Mouse (Mus musculus): ENCODE results near the gene Morn5. TPM values are rescaled to one million over a fixed set of nuclear protein-coding genes. Genes with fewer than 3 reads are reported as not detected.

Morn5 gene
- total RNA-seq, 2 experiments from 2014 or later: 1.4 to 3.2 TPM

GRCm38 (mm10) chr2:36103555-36104367, 54.5 kb downstream of the Morn5 start:
- intact Hi-C loops (cut with DNase I): no loop called here
- DNase-seq: peak; percentile 21

DNA sequence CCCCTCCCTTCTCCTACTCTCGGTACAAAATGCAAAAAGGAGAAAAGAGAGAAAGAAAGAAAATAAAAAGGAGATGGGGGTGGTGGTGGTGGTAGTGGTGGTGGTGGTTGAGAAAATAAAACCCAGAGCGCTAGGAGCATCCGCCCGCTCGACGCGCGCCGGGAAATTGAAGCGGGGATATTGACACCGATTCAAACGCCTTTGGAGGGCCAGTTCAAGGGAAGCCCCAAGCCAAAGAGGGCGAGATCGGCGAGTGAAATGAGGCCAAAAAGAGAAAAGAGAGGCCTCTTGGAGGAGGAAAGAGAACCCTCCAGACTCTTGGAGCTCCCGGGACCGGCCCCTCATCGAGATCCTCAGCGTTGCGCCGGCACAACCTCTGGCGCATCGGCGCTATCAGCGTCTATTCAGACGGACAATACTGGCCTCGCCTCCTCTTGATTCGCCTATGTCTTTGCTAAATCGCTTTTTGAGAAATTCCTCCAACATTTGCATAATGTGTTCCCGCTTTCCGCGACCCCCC, 55.2 kb downstream of the Morn5 start:
- DNase-seq: no peak
- intact Hi-C loops (cut with DNase I): no loop called here

DNA sequence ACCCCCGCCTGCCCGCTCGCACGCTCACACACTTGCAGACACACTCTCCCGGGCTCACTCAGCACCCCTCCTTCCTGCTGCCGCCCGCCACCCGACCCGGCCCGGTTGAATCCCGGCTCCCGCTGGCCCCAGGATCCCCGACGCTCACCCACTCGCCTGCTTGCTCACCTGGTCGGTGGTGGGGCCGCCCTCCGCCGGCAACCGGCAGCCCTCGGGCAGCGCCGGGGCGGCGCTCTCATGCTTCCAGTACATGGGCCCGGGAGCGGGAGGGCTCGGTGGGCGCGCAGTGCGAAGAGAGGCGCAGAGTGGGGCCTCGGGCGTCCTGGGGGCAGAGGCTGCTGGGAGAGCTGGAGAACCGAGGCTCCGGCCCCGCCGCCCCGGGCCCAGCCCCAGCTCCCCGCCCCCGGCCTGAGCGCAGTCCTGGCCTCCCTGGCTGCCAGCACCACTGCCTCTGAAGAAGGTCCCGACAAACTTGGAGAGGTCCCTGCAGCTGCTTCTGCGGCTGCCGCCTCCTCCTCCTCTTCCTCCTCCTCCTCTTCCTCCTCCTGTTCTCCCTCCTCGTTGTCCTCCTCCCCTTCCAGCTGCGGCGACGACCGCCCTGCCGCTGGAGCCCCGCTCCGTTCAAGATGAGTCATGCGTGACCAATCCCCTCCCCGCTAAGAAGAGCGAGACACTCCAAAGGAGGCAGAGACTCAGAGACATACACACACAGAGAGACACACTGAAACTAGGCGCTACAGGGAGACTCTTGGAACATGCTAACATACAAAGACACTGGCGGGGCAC, 55.9 kb downstream of the Morn5 start, which contains the start of gene Lhx6:
Gene Lhx6 (minus strand): TSS at position 453 of the 786 bp plus-strand sequence.
- intact Hi-C loops (cut with DNase I): no loop called here
- DNase-seq: no peak

- no peak for DNase-seq
- intact Hi-C loops (cut with DNase I): no loop called here
Observed at GRCm38 (mm10) chr2:36108615-36109014, 59.4 kb downstream of the Morn5 start.

GRCm38 (mm10) chr2:36112632-36113031, 63.4 kb downstream of the Morn5 start:
- intact Hi-C loops (cut with DNase I): no loop called here
- DNase-seq: no peak

GRCm38 (mm10) chr2:36126795-36127429, 77.7 kb downstream of the Morn5 start:
- DNase-seq: no peak
- intact Hi-C loops (cut with DNase I): no loop called here

GRCm38 (mm10) chr2:36127973-36128372, 78.7 kb downstream of the Morn5 start:
- intact Hi-C loops (cut with DNase I): no loop called here
- no peak for DNase-seq

DNA sequence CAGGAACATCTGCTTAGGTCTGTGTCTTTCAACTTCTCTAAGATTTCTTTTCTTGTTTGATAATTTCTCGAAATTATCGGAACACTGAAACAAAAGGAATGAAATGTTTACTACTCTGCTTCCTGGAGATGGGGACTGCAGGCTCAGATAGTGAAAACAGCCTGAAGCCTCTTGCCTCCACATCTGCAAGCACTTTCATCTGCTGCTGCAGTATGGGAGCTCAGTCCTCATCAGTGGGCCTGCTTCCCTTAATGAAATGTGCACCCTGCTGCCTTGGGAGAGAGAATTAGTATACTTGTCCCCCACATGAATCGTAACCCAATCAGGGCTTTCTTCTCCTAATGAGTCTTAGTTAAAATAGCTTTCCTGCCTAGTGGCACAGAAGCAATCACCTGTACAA, 79.8 kb downstream of the Morn5 start:
- no peak for DNase-seq
- intact Hi-C loops (cut with DNase I): no loop called here

Other genes starting within 250 kb of the Morn5 start
- 1 to 10 TPM; 8.7 to 9.6 TPM for gene Ttll11, start 69.5 kb upstream of the Morn5 start, total RNA-seq (2021)
- gene Ndufa8, start 52 bp upstream of the Morn5 start, total RNA-seq (2021): 100 to 1,000 TPM; 136 to 151 TPM
- 10 to 100 TPM; 53.3 to 53.7 TPM for gene Lhx6, start 56.0 kb downstream of the Morn5 start, total RNA-seq (2021)
- 10 to 100 TPM; 12.9 to 21.4 TPM for gene Mrrf, start 86.9 kb downstream of the Morn5 start, total RNA-seq (2021)
- 10 to 100 TPM; 48.1 to 52.6 TPM for gene Rbm18, start 87.3 kb downstream of the Morn5 start, total RNA-seq (2021)
- 1 to 10 TPM; 5.5 to 7.1 TPM for gene Ptgs1, start 181.0 kb downstream of the Morn5 start, total RNA-seq (2021)